Mouse (Mus musculus): ENCODE data around the gene Slc25a23. TPM values are rescaled to one million over a fixed set of nuclear protein-coding genes. Genes with fewer than 3 reads are reported as not detected.

The Slc25a23 gene
- total RNA-seq, 2 experiments from 2014 or later, result 347 to 354 TPM

Other genes with a start within 250 kb of the Slc25a23 start
- 1 to 10 TPM; 2.7 to 2.9 TPM for gene Rfx2, start 228.8 kb downstream of the Slc25a23 start, total RNA-seq (2021)
- not detected for gene Acsbg2, start 185.4 kb downstream of the Slc25a23 start, total RNA-seq (2021)
- gene 1700061G19Rik, start 184.4 kb downstream of the Slc25a23 start, total RNA-seq (2021), result under 1 TPM in 1 of 2 experiments, not detected in 1; 0.14 TPM
- gene Mllt1, start 124.4 kb downstream of the Slc25a23 start, total RNA-seq (2021), result 10 to 100 TPM; 69.3 to 82.4 TPM
- gene Acer1, start 77.7 kb downstream of the Slc25a23 start, total RNA-seq (2021), result not detected
- gene Clpp, start 69.6 kb downstream of the Slc25a23 start, total RNA-seq (2021), result 10 to 100 TPM; 66.6 to 68.3 TPM
- gene Alkbh7, start 62.5 kb downstream of the Slc25a23 start, total RNA-seq (2021), result 10 to 100 TPM; 20.5 to 26.2 TPM
- not detected for gene Pspn, start 59.8 kb downstream of the Slc25a23 start, total RNA-seq (2021)
- gene Gtf2f1, start 48.6 kb downstream of the Slc25a23 start, total RNA-seq (2021), result 10 to 100 TPM; 63.4 to 65.3 TPM
- under 1 TPM; 0.27 to 0.34 TPM for gene Gm17949, start 48.4 kb downstream of the Slc25a23 start, total RNA-seq (2021)
- gene Khsrp, start 28.3 kb downstream of the Slc25a23 start, total RNA-seq (2021), result 100 to 1,000 TPM; 106 to 112 TPM
- not detected for gene Slc25a41, start 18.2 kb downstream of the Slc25a23 start, total RNA-seq (2021)
- 1 to 10 TPM in 1 of 2 experiments, under 1 TPM in 1; 0.32 to 1.3 TPM for gene Crb3, start 758 bp downstream of the Slc25a23 start, total RNA-seq (2021)
- 1 to 10 TPM; 1.7 to 2.5 TPM for gene Dennd1c, start 18.7 kb upstream of the Slc25a23 start, total RNA-seq (2021)
- 100 to 1,000 TPM; 620 to 748 TPM for gene Tubb4a, start 27.9 kb upstream of the Slc25a23 start, total RNA-seq (2021)
- gene Tnfsf9, start 45.5 kb upstream of the Slc25a23 start, total RNA-seq (2021), result under 1 TPM; 0.25 to 0.41 TPM
- gene Cd70, start 89.9 kb upstream of the Slc25a23 start, total RNA-seq (2021), result under 1 TPM in 1 of 2 experiments, not detected in 1; 0.52 TPM
- gene Tnfsf14, start 134.3 kb upstream of the Slc25a23 start, total RNA-seq (2021), result not detected
- gene C3, start 168.3 kb upstream of the Slc25a23 start, total RNA-seq (2021), result under 1 TPM; 0.59 to 0.74 TPM
- gene Gpr108, start 188.6 kb upstream of the Slc25a23 start, total RNA-seq (2021), result 10 to 100 TPM; 23.2 to 23.4 TPM
- 1 to 10 TPM; 5.3 to 9.2 TPM for gene Trip10, start 189.6 kb upstream of the Slc25a23 start, total RNA-seq (2021)
- 1 to 10 TPM; 3.7 to 4.7 TPM for gene Vav1, start 219.2 kb upstream of the Slc25a23 start, total RNA-seq (2021)

Data from left cerebral cortex, postnatal 36 days (tissue).